ENCODE assay signal across 16 mouse cellular contexts in the genomic region with DNA sequence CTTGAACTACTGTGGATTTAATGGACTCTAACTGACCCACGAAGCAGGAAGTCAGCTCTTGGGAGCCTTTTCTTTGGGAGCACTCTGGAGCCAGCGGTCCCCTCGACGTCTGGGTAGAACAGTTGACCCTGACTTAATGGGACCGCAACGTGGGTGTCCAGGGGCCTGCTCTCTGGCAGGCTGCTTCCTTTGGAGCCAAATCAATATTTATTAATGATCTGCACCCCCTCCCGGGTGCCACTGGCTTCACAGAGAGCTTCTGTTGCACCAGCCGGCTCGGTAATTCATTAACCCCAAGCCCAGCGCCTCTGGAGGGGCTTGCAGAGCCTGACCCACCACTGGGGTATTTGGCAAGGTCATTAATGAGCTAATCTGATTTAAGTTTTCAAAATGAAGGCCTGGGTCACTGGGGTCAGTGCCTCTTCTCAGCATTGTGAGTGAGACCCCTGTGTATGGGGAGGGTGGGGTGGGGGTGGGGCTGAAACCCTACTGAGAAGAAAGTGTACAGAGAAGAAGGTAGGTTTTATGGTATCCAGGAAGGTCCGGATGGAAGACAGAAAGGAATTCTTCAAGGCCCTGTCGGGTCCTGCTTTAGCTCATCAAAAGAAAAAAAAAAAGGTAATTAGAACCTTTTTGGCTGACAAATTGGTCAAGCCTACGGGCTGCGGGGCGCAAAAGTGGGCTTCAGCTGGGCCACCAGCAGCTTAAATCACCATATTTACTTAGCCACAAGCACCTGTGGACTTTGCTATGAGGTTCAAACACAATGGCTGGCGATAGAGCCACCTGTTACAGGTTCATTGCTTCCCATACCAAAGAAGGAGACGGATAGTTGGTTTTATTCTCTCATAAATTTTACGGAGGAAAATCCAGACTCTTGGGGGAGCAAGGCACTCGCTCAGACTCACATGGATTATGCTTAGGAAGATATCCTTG. TPM values are rescaled to one million over a fixed set of nuclear protein-coding genes. Genes with fewer than 3 reads are reported as not detected.
A peak's percentile ranks its signal among the peaks of the same experiment; 100 is the strongest.
DNase-seq lines count a peak whose midpoint lies in the region; ATAC-seq lines count a peak whose summit lies in the region.
"Had no signal": no experiment of that assay in that cellular context is flagged by ENCODE, and none has a peak within 500 bp of the region (broad histone marks: within the 10 kb centered on the region; RNA-seq: fewer than 3 reads in every experiment).

No protein-coding gene starts in this region.

- ATAC-seq in intestine, embryonic 14.5 days (replicated peaks; ENCODE audit: low FRiP score, low TSS enrichment, low read depth): peak; percentile 80
- peak; percentile 74 for ATAC-seq in liver, embryonic 11.5 days (replicated peaks; ENCODE audit: low FRiP score)
- peak; percentile 76; the same call in 1 of the 2 replicates for ATAC-seq in stomach, embryonic 15.5 days (ENCODE audit: insufficient read depth, low FRiP score, low read depth)

- H3K9me3 ChIP-seq in intestine, embryonic 14.5 days (ENCODE audit: control insufficient read depth, low read length): no peaks in the 10 kb centered on the region
- H3K9me3 ChIP-seq in liver, embryonic 11.5 days (ENCODE audit: control insufficient read depth, low read length): no peaks in the 10 kb centered on the region
- no peaks in the 10 kb centered on the region for H3K9me3 ChIP-seq in stomach, embryonic 15.5 days

- no peak overlapping the region for H3K27ac ChIP-seq in intestine, embryonic 14.5 days (ENCODE audit: low read depth)
- peak overlapping the region; percentile 73 for H3K27ac ChIP-seq in liver, embryonic 11.5 days (ENCODE audit: low read depth, low read length)
- H3K27ac ChIP-seq in stomach, embryonic 15.5 days: peak overlapping the region; percentile 26; the same call in 1 of the 2 replicates

- no peaks in the 10 kb centered on the region for H3K36me3 ChIP-seq in intestine, embryonic 14.5 days (ENCODE audit: control insufficient read depth, insufficient read depth, low read length)
- H3K36me3 ChIP-seq in liver, embryonic 11.5 days (ENCODE audit: control insufficient read depth, insufficient read depth, low read length): no peaks in the 10 kb centered on the region
- no peaks in the 10 kb centered on the region for H3K36me3 ChIP-seq in stomach, embryonic 15.5 days

- peak; percentile 25 to 41 for DNase-seq in kidney, postnatal 4 days
- DNase-seq in kidney, adult 8-10 months: no peak
- no peak for DNase-seq in intestine, embryonic 14.5 days (ENCODE audit: low spot score)
- peak; percentile 46 for DNase-seq in liver, embryonic 11.5 days (ENCODE audit: low spot score)
- no peak for DNase-seq in frontal cortex, postnatal 25 days (ENCODE audit: low spot score in 2 of 2)
- no peak for DNase-seq in heart, postnatal 25 days (ENCODE audit: low spot score)
- DNase-seq in spleen, postnatal 4 days (ENCODE audit: low spot score in 2 of 2): no peak
- DNase-seq: adrenal gland, adult 8-10 months; cerebellum, adult 9-11 months; heart, adult 11 months; heart, postnatal 4 days; lung, embryonic 14.5 days; thymus, adult 2 months had no signal

- no peak overlapping the region for H3K4me3 ChIP-seq in intestine, embryonic 14.5 days (ENCODE audit: low read depth, low read length)
- H3K4me3 ChIP-seq in liver, embryonic 11.5 days (ENCODE audit: low read depth, low read length): 0 out of 2 replicates have a peak overlapping the region, but pooled peaks have one; percentile 5
- no peak overlapping the region for H3K4me3 ChIP-seq in stomach, embryonic 15.5 days (replicated peaks)

- H3K27me3 ChIP-seq in intestine, embryonic 14.5 days (replicated peaks; ENCODE audit: control insufficient read depth, insufficient read depth, low read length): no peaks in the 10 kb centered on the region
- H3K27me3 ChIP-seq in liver, embryonic 11.5 days (replicated peaks; ENCODE audit: control insufficient read depth, insufficient read depth, low read length): no peaks in the 10 kb centered on the region
- no peaks in the 10 kb centered on the region for H3K27me3 ChIP-seq in stomach, embryonic 15.5 days (replicated peaks)

- no peak overlapping the region for H3K4me2 ChIP-seq in intestine, embryonic 14.5 days (ENCODE audit: low read length)
- peak overlapping the region; percentile 37 for H3K4me2 ChIP-seq in liver, embryonic 11.5 days
- 0 out of 2 replicates have a peak overlapping the region, but pooled peaks have one; percentile 10 for H3K4me2 ChIP-seq in stomach, embryonic 15.5 days
- H3K4me2 ChIP-seq: lung, embryonic 14.5 days had no signal

- no peak overlapping the region for H3K9ac ChIP-seq in intestine, embryonic 14.5 days (ENCODE audit: low read length)
- 0 out of 2 replicates have a peak overlapping the region, but pooled peaks have one; percentile 30 for H3K9ac ChIP-seq in liver, embryonic 11.5 days (ENCODE audit: low read depth, low read length)
- H3K9ac ChIP-seq in stomach, embryonic 15.5 days: no peak overlapping the region
- H3K9ac ChIP-seq: lung, embryonic 14.5 days had no signal

- intact Hi-C loops in heart, postnatal 25 days (cut with DNase I): no loop called here

- no peaks in the 10 kb centered on the region for H3K4me1 ChIP-seq in intestine, embryonic 14.5 days (replicated peaks; ENCODE audit: control insufficient read depth, insufficient read depth, low read length)
- H3K4me1 ChIP-seq in liver, embryonic 11.5 days (replicated peaks; ENCODE audit: control insufficient read depth, insufficient read depth, low read length): no peaks in the 10 kb centered on the region
- H3K4me1 ChIP-seq in stomach, embryonic 15.5 days: no peaks in the 10 kb centered on the region

- WGBS in intestine, embryonic 14.5 days: 42% methylated on average over 19 of the region's 19 CpGs
- WGBS in liver, embryonic 11.5 days: 60% methylated on average over 19 of the region's 19 CpGs
- 42% methylated on average over 19 of the region's 19 CpGs for WGBS in stomach, embryonic 15.5 days

RNA-seq across cellular contexts. Expression of a gene that starts 25.0 kb away (rescaled TPM):
- 0.87 TPM in 1 of 2 replicates, not detected in the other for polyA plus RNA-seq in intestine, embryonic 14.5 days (2014; fragmentation: Nextera tagmentation; extraction: Ambion mirVana)
- polyA plus RNA-seq in liver, embryonic 11.5 days (2014; fragmentation: Nextera tagmentation; extraction: Ambion mirVana): 4.6 and 5.0 TPM in 2 replicates
- polyA plus RNA-seq in stomach, embryonic 15.5 days (2015; fragmentation: Nextera tagmentation; extraction: Ambion mirVana): 4.3 and 6.8 TPM in 2 replicates
- total RNA-seq in heart, postnatal 25 days (2021): 1 to 10 TPM; 1.5 to 1.8 TPM
- total RNA-seq: layer of hippocampus, adult 18-20 months; megakaryocyte progenitor cell, adult 5-6 weeks had no signal
- polyA plus RNA-seq: lung, embryonic 14.5 days had no signal

RNA-seq across cellular contexts. Expression of a gene that starts 53.1 kb away (rescaled TPM):
- 18.9 and 20.1 TPM in 2 replicates for polyA plus RNA-seq in intestine, embryonic 14.5 days (2014; fragmentation: Nextera tagmentation; extraction: Ambion mirVana)
- 0.78 and 0.91 TPM in 2 replicates for polyA plus RNA-seq in liver, embryonic 11.5 days (2014; fragmentation: Nextera tagmentation; extraction: Ambion mirVana)
- 7.6 and 9.0 TPM in 2 replicates for polyA plus RNA-seq in stomach, embryonic 15.5 days (2015; fragmentation: Nextera tagmentation; extraction: Ambion mirVana)
- not detected for total RNA-seq in heart, postnatal 25 days (2021)
- total RNA-seq: heart, postnatal 4 days; megakaryocyte progenitor cell, adult 5-6 weeks had no signal

Comparison
In these comparisons a context has a peak if more than half of its experiments do, and no peak if none do; other contexts are left out.
1. DNase-seq: peak in kidney, postnatal 4 days (2 of 2) and liver, embryonic 11.5 days (single experiment); none in kidney, adult 8-10 months (0 of 2), intestine, embryonic 14.5 days (single experiment), frontal cortex, postnatal 25 days (0 of 2), heart, postnatal 25 days (single experiment) and spleen, postnatal 4 days (0 of 2).
2. Peak in every context shown above with its lines, with median percentiles within 50 percentile points of each other: ATAC-seq.